Mouse (Mus musculus): ENCODE results near the gene Tescl.

Gene Tescl

DNA sequence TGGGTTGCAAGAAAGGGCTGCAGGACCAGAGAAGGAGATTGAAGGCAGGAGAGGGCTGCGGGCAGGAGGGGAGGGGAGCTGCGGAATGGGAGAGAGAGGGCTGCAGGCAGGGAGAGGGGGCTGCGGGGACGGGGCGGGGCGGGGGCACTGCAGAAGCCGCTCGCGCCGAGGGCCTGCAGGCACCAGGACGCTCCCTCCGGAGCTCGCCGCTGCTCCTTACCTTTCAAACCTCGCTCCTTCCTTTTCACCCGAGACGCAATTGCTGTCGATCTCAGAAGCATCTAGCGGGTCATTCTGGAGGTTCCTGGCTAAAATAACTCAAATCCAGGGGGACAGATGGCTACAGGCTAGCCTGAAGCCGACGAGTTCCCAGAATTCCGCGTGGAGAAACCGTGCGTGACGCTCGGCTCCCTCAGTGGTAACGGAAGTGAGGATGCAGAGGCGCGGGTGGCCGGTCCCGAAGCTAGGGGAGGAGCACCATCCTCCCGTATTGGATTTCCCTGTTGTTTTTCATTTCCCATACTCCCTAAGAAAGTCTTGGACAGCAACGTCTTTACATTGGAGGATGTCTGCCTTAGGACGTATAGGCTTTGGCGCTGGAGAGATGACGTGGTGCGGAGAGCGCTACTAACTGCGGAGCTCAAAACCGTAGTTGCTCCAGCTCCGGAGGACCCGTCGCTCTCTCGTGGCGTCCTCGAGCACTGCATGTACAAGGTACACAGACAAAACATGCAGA lies 34.6 kb downstream of the Tescl start:
- peak; percentile 95 for DNase-seq

DNA sequence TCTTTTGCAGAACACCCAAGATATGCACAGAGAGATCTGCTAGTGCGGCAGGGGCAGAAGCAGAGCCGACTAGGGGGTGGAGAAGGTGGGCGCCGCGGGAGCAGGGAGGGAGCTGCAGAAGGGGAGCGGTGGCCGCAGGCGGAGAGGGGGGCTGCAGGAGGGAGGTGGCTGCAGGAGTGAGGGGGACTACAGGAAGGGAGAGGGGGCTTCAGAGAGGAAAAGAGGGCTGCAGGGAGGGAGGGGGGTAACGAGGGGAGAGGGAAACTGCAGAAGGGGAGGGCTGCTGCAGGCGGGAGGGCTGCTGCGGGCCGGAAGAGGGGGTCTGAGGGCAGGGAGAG lies 35.1 kb downstream of the Tescl start:
- DNase-seq = no peak

DNA sequence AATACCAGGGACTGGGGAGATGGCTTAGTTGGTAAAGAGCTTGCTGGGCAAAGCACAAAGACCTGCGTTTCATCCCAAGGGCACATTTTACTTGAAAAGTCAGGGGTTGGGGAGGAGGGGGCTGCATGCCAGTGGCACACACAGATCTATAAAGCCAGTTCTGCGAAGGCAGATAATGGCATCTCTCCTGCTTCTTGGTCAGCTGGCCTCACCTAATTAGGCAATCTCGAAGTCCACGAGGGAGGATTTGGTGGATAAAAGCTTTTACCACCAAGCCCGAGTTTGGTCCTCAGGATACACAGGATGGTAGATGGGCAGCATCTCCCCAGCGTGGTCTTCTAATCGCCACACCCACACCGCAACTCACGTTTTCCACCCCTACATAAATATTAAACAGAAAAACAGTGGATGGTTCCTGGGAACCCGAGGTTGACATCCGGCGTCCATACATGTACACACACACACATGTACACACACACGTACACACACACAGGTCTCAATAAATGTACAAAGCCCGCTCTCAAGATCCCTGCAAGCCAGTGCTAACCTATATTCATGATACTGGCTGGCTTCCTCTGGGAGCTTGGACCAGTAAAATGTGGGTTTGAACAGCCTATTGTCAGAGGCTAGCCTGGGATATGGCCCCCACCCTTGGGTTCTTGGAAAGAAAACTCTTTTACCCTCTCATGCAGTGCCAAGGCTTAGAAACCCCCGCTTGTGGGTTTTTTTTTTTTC lies 36.2 kb downstream of the Tescl start:
- no peak for DNase-seq

DNA sequence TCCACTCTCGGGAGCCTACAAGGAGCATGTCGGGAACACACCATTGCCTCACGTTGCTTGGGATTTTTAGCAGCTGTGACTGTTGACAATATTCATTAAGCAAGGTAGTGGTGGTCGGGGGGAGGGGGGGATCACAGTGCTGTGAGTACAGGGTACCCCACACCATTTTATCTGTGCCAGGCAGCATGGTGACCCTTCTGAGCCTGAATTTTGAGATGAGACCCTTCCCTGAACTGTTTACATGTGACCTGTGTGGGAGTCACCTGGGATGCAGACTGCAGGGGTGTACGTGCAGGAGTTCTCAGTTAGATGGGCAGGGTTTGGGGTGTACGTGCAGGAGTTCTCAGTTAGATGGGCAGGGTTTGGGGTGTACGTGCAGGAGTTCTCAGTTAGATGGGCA lies 37.4 kb downstream of the Tescl start:
- DNase-seq = no peak

DNA sequence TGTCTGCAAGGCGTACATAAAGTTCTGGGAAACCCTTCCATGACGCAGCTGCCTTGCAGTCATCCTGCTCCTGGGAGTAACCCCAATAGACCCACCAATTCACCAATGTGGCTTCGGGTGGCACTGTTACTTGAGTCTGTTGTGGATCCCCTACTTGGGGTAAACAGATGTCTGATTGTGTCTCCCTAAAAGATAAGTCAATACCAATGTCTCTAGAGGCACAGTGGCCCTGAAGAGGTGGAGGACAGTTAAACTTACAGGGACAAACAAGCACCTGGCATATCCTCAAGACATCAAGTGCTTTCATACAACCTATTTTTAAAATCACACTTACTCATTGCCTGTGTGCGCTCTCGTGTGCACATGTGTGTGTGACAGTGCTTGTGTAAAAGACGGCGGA lies 38.4 kb downstream of the Tescl start:
- DNase-seq = no peak

DNA sequence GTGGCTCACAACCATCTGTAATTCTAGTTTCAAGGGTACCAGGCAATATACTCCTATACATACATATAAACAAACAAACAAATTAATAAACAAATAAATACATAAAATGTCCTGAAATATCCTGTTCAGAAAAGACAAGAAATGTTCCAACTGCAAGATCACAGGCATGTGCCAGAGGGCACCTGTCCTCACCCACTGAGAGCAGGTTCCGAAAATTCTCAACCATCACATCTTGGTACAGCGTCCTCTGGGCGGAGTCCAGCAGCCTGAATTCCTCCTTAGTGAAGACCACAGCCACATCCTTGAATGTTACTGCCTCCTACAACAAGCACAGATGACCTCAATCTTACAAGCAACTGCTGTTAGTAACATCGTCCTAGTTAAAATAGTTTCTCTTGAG lies 39.0 kb downstream of the Tescl start:
- no peak for DNase-seq

DNA sequence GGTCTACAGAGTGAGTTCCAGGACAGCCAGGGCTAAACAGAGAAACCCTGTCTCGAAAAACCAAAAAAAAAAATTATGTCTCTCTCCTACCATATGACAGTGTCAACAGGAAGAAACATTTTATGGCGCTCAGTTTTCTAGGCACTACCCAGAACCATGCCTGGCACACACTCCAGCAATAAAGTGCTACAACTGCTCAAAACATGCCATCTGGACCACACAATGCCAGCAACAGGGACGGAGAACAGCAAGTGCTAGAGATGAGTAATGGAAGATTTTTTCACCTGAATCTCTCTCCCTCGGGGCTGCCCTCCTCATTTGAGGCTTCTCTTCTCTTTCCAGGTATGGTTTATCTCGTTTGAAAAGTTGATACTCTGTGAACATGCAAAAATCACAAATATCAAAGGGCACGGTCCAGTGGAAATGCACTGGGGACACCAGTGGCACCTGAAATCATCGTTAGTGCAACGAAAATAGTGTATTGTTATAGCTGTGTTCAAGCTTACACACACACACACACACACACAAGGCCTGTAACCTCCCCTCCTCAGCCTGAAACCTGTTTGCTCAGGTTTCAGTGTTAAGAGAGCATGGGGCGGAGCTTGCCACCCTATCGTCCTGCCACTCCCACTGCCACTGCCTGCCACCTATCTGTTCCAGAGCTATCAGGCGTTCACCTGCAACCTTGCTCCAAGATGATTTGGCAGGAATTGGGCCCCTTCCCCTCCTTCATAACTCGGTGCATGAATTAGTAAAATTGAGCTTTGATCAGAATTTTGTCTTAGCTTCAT lies 40.5 kb downstream of the Tescl start:
- DNase-seq = no peak

DNA sequence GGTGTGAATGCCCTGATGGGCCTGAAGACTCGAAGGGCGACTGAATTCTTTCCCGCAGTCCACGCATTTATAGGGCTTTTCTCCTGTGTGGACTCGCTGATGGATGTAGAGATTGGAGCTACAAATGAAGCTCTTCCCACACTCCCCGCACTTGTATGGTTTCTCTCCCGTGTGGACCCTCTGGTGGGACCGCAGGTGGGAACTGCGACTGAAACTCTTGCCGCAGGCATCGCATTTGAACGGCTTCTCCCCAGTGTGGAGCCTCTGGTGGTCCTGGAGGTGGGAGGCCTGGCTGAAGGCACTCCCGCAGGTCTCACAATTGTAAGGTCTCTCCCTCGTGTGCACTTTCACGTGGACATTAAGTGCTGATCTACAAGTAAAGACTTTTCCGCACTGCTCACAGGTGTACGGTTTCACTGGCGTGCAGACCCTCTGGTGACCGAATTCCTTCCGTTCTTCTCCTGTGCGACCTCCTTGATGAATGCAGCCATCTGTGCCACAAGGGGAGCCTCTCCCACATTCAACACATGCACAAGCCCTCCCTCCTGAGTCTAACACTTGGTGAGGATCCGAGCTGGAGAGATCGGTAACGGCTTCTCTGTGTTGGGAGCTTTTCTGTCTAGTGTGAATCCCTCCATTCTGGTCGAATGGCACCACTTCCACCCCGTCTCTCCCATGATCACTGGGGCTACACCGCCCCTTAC lies 42.2 kb downstream of the Tescl start:
- no peak for DNase-seq

DNA sequence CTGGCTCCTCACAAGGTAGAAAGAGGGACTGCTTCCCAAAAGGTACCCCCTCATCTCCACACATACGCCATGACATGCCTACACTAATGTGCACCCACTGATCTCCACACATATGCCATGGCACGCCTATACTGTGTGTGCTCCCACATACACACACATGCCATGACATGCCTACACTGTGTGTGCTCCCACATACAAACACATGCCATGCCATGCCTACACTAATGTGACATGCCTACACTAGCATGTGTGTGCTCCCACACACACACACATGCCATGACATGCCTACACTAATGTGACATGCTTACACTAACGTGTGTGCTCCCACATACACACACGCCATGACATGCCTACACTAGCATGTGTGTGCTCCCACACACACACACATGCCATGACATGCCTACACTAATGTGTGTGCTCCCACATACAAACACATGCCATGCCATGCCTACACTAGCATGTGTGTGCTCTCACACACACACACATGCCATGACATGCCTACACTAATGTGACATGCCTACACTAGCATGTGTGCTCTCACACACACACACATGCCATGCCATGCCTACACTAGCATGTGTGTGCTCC lies 43.5 kb downstream of the Tescl start:
- no peak for DNase-seq

DNA sequence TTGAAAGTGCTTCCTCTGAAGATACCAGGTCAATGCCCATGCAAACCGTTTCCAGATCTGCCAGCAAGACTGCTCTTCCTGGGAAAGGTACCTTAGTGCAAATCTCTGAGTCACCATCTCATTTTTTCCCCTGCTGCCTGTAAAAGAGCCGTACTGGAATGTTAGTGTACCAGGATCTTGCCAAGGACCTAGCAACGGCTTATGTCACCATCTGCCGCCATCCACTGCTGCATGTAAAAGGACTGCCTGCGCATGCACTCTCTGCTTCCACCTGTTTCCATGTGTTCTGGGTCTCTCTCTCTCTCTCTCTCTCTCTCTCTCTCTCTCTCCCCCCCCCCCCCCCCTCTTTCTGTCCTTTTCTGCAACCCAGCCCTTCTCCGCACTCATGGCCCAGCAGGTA lies 45.2 kb downstream of the Tescl start:
- no peak for DNase-seq

DNA sequence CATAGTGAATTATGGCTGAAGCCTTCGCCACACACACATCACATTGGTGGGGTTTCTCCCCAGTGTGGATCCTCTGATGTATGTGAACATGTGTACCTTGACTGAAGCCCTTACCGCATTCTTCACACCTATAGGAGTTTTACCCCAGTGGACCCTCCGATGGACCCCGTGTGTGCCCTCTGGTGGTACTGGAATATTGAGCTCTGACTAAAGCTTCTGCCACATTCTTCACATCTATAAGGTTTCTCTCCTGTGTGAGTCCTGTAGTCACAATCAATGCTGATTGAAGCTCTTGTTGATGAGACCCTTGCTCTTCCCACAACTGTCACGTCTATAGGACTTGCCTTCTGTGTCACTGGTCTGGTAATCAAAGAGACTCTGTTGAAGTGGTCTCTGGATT lies 46.1 kb downstream of the Tescl start:
- DNase-seq = no peak

DNA sequence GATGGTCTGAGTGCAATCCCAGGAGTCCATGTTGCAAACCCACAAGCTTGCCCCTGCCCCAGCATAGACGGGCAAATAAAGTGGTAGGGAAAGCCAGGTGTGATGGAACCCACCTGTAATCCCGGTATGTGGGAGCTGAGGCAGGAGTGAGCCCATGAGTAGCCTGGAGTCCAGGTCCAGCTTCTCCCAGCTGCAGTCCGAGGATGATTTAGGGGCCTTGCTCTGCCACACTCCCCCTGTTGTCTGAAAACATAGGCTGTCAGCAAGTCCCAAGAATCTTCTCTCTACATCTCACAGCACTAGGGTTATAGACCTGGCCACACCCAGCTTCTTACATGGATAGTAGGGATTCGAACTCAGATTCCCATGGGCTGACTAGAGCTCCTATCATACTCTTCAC lies 46.8 kb downstream of the Tescl start:
- no peak for DNase-seq

DNA sequence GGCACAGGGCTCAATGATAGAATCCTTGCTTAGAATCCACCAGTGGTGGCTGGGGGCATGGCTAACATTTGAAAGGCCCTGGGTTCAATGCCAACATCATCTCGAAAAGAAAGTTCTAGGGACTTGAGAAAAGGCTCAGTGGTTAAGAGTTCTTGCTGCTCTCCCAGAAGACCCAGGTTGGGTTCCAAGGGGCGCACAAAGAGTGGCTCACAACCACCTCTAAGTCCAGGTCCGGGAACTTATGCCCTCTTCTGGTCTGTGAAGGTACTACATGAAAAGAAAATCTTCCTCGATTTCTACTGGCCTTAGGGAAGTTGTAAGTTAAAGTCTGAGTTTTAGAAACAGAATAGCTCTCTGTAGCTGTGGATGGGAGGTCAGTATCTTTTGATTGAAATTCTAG lies 47.6 kb downstream of the Tescl start:
- no peak for DNase-seq
